Mouse (Mus musculus) monocyte, adult 5-6 weeks (primary cell): ENCODE data around the gene Ell. TPM values are rescaled to one million over a fixed set of nuclear protein-coding genes. Genes with fewer than 3 reads are reported as not detected.
"Not testable (repeated sequence)": the region's sequence is repeated elsewhere in the genome, so short reads cannot be mapped to it uniquely, and the experiment has no call there.

Experiments used
- ATAC-seq: fragments of 153-309, 156-312 bp; replicated peaks from 2 replicates; pipeline ENCODE4 v1.8.0; 2017; ENCODE audit warnings: mild to moderate bottlenecking; ENCODE audit not compliant: low TSS enrichment, insufficient number of reproducible peaks, severe bottlenecking, poor library complexity, low FRiP score
- total RNA-seq: library from RNA; stranded (forward); fragments of 200-1000, 200-491, 200-594 nt; gene quantifications from 3 replicates; pipeline ENCODE4 v1.2.3, GENCODE M21; 2017

The Ell gene
- total RNA-seq, 1 experiment from 2014 or later: 16.9 TPM

GRCm38 (mm10) chr8:70558334-70558733 is 19.1 kb downstream of the Ell start:
- ATAC-seq: no peak

DNA sequence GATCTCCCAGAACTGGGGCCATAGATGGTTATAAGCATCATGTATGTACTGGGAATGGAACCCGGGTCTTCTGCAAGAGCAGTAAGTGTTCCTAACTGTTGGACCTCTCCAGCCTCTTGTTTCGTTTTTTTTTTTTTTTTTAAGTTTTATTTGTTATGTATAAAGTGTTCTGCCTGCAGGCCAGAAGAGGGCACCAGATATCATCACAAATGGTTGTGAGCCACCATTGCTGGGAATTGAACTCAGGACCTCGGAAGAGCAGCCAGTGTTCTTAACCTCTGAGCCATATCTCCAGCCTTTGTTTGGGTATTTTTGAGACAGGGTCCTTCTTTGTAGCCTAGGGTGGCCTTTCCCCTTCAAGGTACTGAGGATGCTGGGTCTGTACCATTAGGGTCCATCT is 19.7 kb downstream of the Ell start:
- no peak for ATAC-seq

DNA sequence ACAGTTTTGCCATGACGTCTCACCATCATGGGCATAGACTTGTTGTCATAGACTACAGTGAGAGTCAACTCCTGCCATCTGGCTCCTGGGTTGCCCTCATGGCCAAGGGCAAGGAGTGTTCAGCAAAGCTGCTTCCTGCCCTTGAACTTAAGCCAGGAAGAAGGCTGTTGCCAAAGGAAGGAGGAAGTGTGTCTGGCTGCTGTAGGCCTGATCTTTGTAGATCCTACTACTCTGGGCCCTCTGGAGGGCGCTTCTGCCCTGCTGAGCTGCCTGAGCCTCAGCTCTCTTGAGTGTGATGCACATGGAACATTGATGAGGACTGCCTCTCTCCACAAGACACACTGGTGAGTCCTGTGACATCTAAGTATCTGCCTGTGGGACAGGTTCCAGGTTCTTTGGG is 20.8 kb downstream of the Ell start:
- ATAC-seq: peak; percentile 56

GRCm38 (mm10) chr8:70560564-70560963 is 21.3 kb downstream of the Ell start:
- ATAC-seq: no peak

DNA sequence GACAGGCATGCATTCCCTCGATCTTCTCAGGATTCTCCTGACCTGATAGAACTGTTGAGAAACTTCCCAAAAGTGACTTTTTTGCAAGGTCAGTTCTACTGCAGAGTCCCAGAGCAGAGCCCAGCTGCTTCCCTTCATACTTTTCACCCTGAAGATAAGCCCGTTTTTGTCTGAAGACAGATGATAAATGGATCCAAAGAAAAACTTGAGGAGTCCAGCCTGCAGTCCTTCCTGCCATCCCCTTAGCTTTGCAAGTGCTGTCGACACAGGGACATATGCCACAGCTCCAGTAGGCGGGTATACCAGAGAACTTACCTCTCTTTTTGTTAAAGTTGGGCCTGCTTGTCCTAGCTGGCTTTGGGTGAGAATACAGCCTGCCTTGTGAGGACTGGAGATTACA is 22.1 kb downstream of the Ell start:
- ATAC-seq: no peak

DNA sequence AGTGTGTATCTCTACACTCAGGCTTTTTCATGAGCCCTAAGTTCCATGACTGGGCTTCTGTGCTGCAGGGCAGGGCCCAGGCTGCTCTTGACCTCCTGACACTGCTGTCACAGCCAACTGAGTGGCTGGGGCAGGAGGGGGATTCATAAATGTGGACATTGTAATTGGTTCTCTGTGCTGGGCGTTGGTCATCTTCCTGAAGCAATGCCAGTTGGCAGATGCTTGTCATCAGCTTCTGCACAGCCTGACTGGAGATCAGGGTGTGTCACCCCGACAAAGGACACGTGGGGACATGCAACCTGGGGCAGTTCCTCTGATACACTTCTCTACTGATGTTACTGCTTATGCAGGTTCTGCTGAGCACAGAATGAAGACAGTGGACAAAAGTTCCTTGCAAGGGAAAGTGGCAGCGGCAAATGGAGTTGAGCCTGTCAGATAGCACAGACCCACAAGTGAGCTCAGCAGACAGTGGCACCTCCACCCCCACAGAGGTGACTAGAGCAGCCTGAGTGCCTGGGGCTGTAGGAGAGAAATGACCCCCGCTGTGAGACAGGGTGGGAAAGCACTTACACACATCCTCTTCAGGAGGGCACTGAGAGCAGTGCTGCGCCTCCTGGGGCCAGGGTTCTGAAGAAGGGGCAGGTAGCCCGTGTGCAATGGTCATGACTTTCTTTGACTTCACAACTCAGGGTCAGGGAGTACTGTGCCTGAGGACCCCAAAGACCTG is 22.7 kb downstream of the Ell start:
- 0 out of 2 replicates have a peak, but pooled peaks have one; percentile 19 for ATAC-seq

- no peak for ATAC-seq
Observed at GRCm38 (mm10) chr8:70562802-70563201, 23.5 kb downstream of the Ell start.

DNA sequence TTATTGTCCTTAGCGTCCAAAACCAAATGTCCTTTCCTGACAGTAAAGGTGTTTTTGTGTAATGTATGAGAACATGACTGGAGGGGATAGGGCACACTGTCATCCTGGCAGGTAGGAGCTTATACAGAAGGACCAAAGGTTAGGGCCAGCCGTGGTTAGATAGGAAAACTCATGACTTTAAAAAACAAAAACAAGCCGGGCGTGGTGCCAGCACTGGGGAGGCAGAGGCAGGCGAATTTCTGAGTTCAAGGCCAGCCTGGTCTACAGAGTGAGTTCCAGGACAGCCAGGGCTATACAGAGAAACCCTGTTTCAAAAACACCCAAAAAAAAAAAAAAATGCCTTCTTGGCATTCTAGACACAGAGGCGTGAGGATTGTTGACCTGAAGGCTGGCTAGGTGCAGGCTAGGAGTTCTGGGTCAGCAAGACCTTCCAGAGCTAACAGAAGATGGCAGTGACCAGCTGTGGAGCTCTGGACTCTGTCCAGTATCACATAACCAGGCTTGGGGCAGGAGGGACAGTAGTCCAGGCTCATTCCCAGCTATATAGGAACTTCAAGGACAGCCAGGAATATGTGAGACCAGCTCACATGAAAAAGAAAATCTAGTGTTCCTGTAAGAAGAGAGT is 24.6 kb downstream of the Ell start:
- ATAC-seq: no peak

- no peak for ATAC-seq
Observed at GRCm38 (mm10) chr8:70564696-70565235, 25.5 kb downstream of the Ell start.

DNA sequence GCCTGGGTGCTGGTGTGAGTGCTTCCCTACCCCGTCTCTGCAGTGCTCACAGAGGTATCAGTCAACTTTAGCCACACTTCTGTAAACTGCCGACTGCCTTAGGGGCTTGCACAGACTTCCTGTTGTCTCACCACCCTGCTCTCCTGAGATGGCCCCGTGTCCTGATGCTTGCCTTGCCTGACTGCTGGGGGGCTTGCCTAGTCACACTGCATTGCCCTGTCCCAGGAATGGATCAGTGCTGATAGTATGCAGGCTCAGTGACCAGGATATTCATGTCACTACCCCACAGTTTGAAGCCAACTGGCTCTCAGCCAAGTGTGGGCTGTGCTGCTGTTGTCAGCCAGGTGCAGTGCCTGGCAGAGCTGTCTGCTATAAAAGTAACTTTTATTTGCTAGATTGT is 26.3 kb downstream of the Ell start:
- no peak for ATAC-seq

DNA sequence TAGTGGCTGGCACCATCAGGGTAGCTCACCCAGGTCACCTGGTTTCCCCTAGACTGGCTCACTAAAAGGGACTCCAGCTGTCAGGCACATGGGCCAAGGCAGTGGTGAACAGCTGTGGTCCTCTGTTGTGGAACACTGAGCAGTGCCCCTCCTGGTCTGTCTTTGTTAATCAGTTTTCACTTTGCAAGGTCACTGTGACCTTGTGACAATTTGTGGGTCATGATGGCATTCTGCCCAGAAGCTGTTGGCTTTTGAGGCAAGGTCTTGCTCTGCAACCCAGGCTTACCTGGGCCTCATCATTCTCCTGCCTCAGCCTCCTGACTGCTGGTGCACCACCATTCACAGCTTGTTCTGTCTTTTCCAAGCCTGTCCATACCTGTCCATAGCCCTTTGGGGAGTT is 31.1 kb downstream of the Ell start:
- no peak for ATAC-seq

- no peak for ATAC-seq
Observed at GRCm38 (mm10) chr8:70570990-70571389, 31.7 kb downstream of the Ell start.

DNA sequence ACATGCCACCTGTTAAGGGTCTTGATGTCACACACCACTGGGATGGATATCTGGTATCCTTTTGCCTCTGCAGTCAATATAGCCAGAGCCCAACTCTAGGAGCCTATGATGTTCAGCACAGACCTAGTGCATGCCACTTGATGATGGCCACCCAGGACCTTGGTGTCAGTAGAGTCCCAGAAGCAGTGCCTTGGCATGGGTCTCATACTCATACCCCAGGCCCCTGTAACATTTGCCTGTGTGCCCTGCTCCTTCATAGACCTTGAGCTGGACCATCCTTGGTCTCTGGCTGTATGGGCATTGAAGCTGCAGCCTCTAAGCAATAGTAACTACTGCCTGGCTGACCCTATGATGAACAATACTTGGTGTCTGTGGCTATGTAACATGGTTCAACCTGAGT is 35.0 kb downstream of the Ell start:
- no peak for ATAC-seq

DNA sequence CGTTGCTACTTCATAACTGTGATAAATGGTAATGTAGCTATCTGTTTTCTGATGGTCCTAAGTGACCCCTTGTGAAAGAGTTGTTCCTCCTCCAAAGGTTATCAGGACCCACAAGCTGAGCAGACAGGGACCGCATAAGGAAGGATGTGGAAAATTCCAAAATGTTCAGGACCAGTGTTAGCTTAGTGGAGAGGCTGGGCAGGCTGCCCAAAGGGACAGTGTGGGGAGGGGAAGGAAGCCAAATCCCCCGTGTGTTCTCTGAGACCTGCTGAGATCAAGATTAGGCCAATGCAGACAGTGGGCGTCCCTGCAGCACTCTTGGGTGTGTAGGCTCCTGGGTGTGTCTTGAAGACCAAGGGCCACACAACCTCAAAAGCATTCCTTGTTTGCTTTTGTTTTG is 35.7 kb downstream of the Ell start:
- no peak for ATAC-seq

GRCm38 (mm10) chr8:70577207-70577606 is 38.0 kb downstream of the Ell start:
- ATAC-seq: no peak

GRCm38 (mm10) chr8:70583476-70584387 is 44.5 kb downstream of the Ell start:
- no peak for ATAC-seq

DNA sequence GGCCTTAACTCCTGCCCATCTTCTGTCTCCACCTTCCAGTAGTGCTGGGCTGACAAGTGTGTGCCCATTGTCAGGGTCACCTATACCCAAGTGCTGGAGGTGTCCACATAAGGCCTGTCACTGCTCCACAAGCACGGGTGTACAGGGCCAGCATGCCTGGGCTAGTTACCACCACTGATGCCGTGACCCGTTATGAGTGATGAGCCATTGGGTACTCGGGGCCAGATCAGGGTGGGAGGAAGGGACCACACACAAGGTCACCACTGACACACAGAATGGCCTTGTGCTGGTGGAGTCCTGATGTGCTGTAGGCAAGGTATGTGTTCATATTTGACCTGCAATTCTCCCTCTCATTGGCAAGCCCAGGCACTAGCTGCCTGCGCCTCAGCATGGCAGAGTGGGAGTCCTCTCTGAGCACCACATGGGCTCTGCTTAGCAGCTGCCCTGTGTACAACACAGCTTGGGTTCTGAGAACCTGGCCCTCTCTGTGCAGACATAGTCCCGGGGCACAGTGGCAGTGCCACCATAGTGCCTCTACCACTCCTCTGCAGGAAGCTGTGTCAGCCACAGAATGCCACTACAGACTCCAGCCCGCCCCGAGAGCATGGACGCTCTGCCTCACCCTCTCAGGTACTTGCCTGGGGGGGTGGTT is 45.5 kb downstream of the Ell start:
- ATAC-seq: 0 out of 2 replicates have a peak, but pooled peaks have one; percentile 10

DNA sequence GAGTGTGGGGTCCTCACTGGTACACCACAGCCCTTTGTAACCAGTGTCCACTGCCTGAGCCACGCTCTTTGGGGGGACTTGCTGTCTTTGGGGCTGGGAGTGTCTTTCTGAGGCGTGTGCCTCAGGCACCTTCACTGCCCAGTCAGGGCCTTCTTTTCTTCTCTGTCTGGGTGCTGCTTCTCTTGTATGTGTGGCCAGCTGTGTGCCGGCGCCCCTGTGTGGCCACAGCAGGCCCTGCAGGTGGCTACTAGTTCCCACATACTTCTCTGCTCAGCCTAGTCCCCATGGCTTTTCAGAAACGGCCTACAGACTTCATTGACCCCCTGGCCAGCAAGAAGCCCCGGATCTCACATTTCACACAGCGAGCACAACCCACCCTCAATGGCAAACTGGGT is 46.0 kb downstream of the Ell start:
- ATAC-seq: peak; percentile 70

DNA sequence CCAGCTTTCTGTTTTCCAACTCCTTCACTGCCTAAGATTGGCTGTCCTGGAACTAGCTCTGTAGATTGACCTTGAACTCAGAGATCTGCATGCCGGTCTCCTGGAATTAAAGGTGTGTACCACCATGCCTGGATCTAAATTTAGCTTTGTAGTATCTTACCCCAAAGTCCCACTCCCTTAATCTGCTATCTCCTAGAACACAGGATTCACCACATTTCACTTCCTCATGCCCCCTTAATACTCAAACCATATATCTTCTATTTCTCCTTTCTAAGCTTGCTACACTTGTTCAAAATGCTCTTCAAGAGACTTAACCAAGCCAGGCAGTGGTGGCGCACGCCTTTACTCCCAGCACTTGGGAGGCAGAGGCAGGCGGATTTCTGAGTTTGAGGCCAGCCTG is 48.7 kb downstream of the Ell start:
- not testable (repeated sequence) for ATAC-seq
